Mouse (Mus musculus): ENCODE data around the gene Mrpl33.

DNA sequence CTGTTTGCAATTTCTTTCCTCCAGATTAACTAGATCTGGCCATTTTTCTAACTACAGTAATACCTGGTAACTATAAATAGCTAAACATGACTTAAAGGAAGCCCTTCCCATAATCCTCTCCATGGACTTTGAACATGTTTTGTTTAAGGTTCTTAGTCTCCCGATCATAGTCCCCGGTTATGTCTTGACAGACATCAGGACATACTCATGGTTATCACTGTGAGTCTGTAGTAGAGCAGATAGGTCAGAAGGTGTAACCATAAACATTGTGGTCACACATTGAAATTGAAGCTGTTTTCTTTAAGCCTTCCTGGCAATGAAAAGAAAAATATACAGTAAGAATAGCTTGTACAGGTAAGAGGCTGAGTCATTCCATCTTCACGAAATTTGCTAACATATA lies 23.0 kb upstream of the Mrpl33 start:
- TF ChIP-seq CTCF (IDR thresholded peaks at IDR 0.05; ENCODE audit: low read depth, low read length) (no peak), GATA1 (IDR thresholded peaks at IDR 0.05; ENCODE audit: borderline replicate concordance, low read length) (no peak), GATA2 (IDR thresholded peaks at IDR 0.05; ENCODE audit: borderline replicate concordance, low read depth, low read length) (no peak), TAL1 (conservative IDR thresholded peaks at IDR 0.05; ENCODE audit: low read depth, low read length) (no peak)
